Mouse (Mus musculus) macrophage (primary cell): ENCODE measurements around the gene Rasl10a. TPM values are rescaled to one million over a fixed set of nuclear protein-coding genes. Genes with fewer than 3 reads are reported as not detected.

Source experiments
- H3K27ac ChIP-seq: fragments of 350-480 bp; formaldehyde crosslinking; 2 replicates; pipeline ENCODE4 v1.9.0; 2021
- H3K36me3 ChIP-seq: fragments of 350-480 bp; formaldehyde crosslinking; 2 replicates; pipeline ENCODE4 v1.9.0; 2021; ENCODE audit errors: inconsistent target
- H3K4me3 ChIP-seq: fragments of 350-480 bp; formaldehyde crosslinking; 2 replicates; pipeline ENCODE4 v1.9.0; 2021; ENCODE audit errors: inconsistent target
- H3K79me2 ChIP-seq: fragments of 350-480 bp; formaldehyde crosslinking; 2 replicates; pipeline ENCODE4 v1.9.0; 2021; ENCODE audit errors: inconsistent target
- WGBS: methylation state at CpG from one replicate; pipeline ENCODE4 v1.1.7; 2026; ENCODE audit warnings: inconsistent platforms; ENCODE audit not compliant: missing documents; 5-methylcytosine and 5-hydroxymethylcytosine counted together
- polyA plus RNA-seq: library from polyadenylated mRNA; stranded (reverse); fragments of 250-400 nt; gene quantifications from 3 replicates; pipeline ENCODE4 v1.2.4, GENCODE M21; 2018; ENCODE audit warnings: inconsistent platforms

Gene Rasl10a
- polyA plus RNA-seq, 1 experiment from 2014 or later, result not detected

DNA sequence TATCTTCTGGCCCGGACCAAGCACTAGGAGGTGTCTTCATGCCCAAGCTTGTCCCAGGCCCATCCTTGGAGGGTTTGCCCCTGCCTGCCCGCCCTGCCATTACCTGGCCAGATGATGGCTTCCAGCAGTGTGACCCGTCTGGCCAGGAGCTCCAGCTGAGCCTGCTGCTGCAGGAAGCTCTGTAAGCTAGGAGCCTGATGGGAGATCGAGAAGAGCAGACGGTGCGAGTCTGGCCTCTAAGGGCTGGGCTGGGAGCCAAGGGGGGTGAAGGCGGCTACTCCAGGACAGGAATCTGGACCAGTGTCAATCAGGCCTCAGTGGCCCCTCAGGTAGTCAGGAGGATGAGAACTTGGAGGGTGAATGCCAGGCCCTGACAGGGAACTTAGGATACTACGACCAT, 51.5 kb downstream of the Rasl10a start:
- Histone ChIP-seq H3K27ac (no peak overlapping the region), H3K4me3 (no peak overlapping the region), H3K79me2 (no peaks in the 10 kb centered on the region), H3K36me3 (peaks cover 6% of the 10 kb centered on the region; the same call in 1 of the 2 replicates)
- WGBS, result 96% methylated on average over 8 of the region's 8 CpGs

Other genes starting within 250 kb of the Rasl10a start
- 42.7 to 60.3 TPM (median 44.6 TPM) in 3 replicates for gene Nf2, start 208.6 kb upstream of the Rasl10a start, polyA plus RNA-seq
- gene Nipsnap1, start 184.2 kb upstream of the Rasl10a start, polyA plus RNA-seq, result 1.7 to 4.1 TPM (median 2.3 TPM) in 3 replicates
- gene Thoc5, start 162.8 kb upstream of the Rasl10a start, polyA plus RNA-seq, result 27.0 to 37.9 TPM (median 33.4 TPM) in 3 replicates
- 0.11 to 0.14 TPM in 2 of 3 replicates, not detected in the other for gene Nefh, start 110.1 kb upstream of the Rasl10a start, polyA plus RNA-seq
- 127 to 179 TPM (median 133 TPM) in 3 replicates for gene Ap1b1, start 71.3 kb upstream of the Rasl10a start, polyA plus RNA-seq
- 29.9 to 46.7 TPM (median 32.6 TPM) in 3 replicates for gene Gas2l1, start 7.2 kb downstream of the Rasl10a start, polyA plus RNA-seq
- 7.5 to 13.4 TPM (median 8.4 TPM) in 3 replicates for gene Rhbdd3, start 40.8 kb downstream of the Rasl10a start, polyA plus RNA-seq
- 241 to 1,448 TPM (median 260 TPM) in 3 replicates for gene Ewsr1, start 41.1 kb downstream of the Rasl10a start, polyA plus RNA-seq
- 0.53 to 0.57 TPM (median 0.54 TPM) in 3 replicates for gene Emid1, start 94.1 kb downstream of the Rasl10a start, polyA plus RNA-seq
- 6.3 to 13.0 TPM (median 9.3 TPM) in 3 replicates for gene Kremen1, start 203.4 kb downstream of the Rasl10a start, polyA plus RNA-seq